Mouse (Mus musculus) small intestine, adult 2 months (tissue): Measurements from ENCODE around the gene Zfp119b.

ENCODE experiments used
- CTCF ChIP-seq: fragments of 200-500 bp; IDR thresholded peaks from 2 replicates; pipeline ENCODE4 v1.5.1; 2012; ENCODE audit warnings: low read depth, mild to moderate bottlenecking, control low read depth, inconsistent platforms, low read length, moderate library complexity, mixed read lengths; ENCODE audit not compliant: insufficient replicate concordance, insufficient read length; ENCODE audit errors: extremely low read depth
- POLR2A ChIP-seq: fragments of 200-500 bp; IDR thresholded peaks from 2 replicates; pipeline ENCODE4 v1.6.1; 2012; ENCODE audit warnings: low read depth, mild to moderate bottlenecking, control low read depth, inconsistent platforms, low read length, moderate library complexity

GRCm38 (mm10) chr17:55961631-55962030 is 12.3 kb upstream of the Zfp119b start:
- TF ChIP-seq CTCF (no peak), POLR2A (no peak)
